Mouse (Mus musculus): ENCODE data around the gene Zmynd8.

Gene Zmynd8

DNA sequence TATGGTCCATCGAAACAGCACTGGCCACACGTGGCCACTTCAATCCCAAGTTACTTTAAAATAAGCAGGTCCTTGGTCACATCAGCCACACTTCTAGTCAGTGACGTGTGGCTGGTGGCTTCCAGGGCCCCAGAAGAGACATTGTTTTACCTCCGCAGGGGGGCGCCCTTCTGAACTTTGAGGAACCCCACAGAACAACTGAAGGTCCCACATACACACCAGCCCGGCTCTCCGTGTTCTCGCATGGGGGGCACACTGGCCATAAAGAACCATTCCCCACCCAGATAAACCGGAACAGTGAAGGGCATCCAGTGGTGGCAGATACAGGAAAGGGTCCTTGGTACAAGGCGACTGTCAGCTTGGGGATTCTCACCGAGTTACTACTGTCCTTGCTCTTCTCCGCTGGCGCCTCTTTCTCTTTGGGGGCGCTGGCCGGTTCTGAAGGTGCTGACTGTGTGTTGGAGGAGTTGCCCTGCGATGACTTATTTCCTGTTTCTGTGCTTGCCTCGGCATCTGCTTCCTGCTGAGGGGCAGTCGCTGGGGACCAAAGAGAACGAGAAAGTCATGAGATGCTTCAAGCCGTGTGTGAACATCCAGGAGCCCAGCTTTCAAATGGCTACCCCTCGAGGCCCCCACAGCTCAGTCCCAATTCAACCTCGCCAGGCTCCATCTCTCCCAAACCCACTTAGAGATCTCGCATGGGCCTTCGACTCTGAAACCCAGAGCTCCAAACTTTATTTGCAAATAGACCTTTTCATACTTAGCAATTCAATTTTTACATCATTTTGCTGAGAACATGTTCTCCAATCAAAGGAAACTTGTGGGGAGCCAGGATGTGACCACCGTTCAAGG is 106.2 kb downstream of the Zmynd8 start:
- DNase-seq = no peak

DNA sequence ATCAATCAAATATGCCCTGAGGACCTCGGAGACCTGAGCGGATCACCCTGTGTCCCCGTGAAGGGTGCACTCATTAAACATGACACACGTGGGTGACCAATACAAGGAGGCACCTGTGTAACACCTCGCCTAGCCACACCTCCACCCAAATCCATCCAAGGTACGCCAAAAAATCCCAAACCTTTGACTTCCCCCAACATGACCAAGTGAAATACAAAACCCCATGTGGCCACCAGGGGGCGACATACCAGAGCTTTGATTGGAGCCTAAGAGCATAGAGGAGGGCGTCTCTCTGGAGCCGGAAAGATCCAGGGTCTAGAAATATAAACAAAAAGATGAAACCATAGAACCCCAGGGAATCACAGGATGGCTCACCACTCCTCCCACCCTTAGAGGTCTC is 107.2 kb downstream of the Zmynd8 start:
- DNase-seq = no peak

GRCm38 (mm10) chr2:165791026-165791425 is 107.8 kb downstream of the Zmynd8 start:
- no peak for DNase-seq

DNA sequence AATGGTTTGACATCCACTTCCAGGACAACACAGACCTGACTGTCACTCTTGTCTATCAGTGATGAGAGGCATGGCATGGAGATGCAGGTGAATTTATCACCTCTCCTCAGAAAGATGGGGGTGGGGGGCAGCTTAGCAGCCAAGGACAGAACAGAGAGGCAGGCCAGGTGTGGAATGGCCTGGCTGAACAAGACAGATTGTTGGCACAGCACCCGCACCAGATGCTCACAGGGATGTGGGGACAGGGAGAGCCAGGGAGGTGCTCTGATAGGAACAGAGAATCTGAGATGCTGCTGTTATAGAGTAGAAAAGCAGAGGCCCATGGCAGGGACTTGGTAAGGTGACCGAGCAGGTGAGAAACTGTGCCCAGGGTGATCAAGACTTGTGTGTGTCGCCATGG is 109.1 kb downstream of the Zmynd8 start:
- DNase-seq = no peak

GRCm38 (mm10) chr2:165788796-165789195 is 110.0 kb downstream of the Zmynd8 start:
- DNase-seq = no peak

DNA sequence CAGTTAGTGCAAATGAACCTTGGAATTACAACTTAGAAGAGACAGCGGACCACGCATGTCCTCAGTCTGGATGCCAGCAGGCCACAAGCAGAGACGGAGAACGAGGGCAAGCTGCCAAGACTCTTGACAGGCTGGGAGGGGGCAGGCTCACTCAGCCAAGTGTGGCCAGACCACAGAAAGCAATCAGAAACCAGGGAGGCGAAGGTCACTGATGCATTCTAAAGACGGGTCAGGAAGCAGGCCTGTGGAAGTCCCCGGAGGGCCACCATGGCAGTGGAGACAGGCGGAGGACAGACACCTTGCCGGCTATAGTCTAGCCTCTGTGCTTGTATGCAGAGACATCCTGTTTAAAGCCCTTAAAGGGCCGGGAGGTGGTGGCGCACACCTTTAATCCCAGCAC is 110.8 kb downstream of the Zmynd8 start:
- peak; percentile 98 for DNase-seq

GRCm38 (mm10) chr2:165786467-165786866 is 112.3 kb downstream of the Zmynd8 start:
- no peak for DNase-seq

DNA sequence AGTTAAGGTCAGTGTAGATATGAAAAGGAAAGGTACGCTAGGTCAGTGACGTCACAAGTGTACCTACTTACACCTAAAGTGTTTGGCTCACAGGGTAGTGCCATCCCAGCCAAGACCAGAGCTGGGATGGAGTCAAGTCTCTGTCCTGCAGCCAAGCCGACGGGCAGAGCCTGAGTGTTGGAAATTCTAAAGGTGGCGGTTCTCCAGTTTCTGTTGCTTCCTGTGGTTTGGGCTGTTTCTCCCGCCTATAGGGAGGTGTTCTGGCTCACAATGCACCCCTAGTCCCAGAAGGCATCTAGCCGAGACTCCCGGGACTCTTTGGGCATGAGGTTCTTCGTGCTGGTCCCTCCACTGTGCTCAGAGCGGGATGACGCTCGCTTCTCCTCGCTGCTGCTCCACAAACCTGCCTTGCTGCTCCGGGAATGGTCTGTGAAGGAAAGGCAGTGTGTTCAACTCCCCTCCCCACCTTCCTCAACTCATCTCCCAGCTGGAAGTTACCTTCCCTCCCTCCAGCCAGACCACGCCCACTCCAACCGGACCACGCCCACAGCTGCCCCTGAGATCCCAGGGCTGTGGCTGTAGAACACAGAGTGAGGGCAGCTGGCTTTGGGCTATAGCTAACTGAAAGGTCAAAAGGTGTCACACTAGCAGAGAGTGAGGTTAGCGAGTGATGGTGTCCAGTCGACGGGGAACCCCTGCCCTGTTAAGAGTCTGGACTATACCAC is 113.3 kb downstream of the Zmynd8 start:
- no peak for DNase-seq

GRCm38 (mm10) chr2:165782324-165782723 is 116.5 kb downstream of the Zmynd8 start:
- DNase-seq = peak; percentile 96

GRCm38 (mm10) chr2:165778927-165779326 is 119.9 kb downstream of the Zmynd8 start:
- peak; percentile 94 for DNase-seq

DNA sequence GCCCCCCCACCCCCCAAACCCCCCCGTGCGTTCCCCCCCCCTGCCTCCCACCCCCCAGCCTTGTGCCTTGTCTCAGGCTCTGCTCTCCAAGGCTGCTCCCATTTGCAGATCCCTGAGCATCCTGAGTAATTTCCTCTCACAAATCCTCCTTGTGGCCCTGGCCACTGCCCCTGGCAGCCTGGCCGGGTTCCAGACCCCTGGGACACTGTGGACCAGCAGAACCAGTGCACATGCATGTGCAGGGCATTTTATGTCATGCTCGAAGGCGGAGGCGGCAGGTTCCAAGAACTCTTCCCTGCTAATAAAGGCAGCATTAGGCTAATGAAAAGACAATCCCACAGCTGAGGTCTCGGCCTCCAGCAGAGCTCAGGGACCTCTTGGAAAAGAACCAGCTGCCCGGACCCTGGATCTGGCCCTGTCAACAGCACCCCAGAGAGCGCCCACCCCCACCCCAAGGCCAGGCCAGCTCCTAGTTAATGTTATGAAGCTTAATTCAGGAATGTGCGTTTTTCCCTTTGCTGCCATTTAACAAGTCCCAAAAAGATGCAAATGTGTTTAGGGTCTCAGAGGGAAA is 129.4 kb downstream of the Zmynd8 start:
- DNase-seq = no peak

DNA sequence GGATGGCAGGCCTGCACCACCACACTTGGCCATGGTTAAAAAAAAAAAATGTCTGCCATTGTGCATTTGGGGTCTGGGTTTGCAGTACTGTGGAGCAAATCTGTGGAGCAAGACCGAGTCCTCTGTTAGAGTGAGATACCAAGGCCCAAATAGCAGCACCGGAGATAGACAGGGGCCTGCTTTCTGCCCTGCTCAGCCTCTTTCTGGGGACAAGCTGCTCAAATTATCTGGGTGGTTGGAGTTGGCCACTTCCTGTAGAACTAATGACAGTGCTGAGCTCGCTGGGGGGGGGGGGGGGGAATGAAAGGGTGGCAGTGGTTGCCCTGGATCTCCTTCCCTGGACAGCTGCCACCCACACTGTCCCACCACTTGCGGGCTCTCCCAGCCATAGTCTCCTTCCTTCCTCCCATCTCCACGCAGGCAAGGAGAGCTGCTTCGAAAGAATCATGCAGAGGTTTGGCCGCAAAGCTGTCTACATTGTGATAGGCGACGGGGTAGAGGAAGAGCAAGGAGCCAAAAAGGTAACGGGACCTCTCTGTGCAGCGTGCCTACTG is 129.9 kb downstream of the Zmynd8 start:
- no peak for DNase-seq

- no peak for DNase-seq
These were observed 139.3 kb downstream of the Zmynd8 start for GRCm38 (mm10) chr2:165759421-165759985.

DNA sequence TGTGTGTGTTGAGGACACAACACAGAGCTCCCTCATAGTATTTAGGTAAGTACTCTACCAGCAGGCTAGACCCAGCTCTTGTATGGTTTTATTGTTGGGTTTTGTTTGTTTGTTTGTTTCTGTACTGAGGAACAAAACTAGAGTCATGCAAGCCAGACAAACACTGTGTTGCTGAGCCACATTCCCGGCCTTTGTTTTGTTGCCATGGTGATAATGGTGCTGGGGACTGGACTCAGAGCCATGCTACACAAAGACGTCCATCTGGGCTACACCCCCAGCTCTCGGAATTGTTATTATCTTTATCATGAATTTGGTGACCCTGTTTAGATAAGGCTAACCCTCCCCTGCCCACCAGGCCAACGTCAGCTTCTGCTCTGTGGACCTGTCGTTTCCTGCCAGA is 140.3 kb downstream of the Zmynd8 start:
- DNase-seq = no peak

- no peak for DNase-seq
These were observed 141.0 kb downstream of the Zmynd8 start for GRCm38 (mm10) chr2:165757799-165758198.

DNA sequence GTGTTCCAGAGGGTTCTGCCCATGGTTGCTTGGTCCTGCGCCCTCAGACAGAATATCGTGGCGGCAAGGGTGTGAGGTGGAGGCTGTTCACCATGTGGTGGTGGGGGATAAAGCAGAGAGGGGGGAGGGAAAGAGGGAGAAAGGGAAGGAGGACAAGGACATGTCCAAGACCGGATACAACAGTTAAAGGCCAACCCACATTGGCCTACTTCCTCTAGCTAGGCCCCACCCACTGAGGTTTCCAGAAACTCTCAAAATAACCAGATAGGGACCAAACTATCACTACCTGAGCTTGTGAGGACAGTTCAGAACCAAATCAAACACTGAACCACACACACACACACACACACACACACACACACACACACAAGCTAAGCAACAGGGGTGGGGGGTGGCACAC is 146.1 kb downstream of the Zmynd8 start:
- no peak for DNase-seq

- peak; percentile 90 for DNase-seq
These were observed 147.7 kb downstream of the Zmynd8 start for GRCm38 (mm10) chr2:165751068-165751467.

GRCm38 (mm10) chr2:165748426-165748825 is 150.4 kb downstream of the Zmynd8 start:
- DNase-seq = no peak

- no peak for DNase-seq
These were observed 150.8 kb downstream of the Zmynd8 start for GRCm38 (mm10) chr2:165747975-165748374.

DNA sequence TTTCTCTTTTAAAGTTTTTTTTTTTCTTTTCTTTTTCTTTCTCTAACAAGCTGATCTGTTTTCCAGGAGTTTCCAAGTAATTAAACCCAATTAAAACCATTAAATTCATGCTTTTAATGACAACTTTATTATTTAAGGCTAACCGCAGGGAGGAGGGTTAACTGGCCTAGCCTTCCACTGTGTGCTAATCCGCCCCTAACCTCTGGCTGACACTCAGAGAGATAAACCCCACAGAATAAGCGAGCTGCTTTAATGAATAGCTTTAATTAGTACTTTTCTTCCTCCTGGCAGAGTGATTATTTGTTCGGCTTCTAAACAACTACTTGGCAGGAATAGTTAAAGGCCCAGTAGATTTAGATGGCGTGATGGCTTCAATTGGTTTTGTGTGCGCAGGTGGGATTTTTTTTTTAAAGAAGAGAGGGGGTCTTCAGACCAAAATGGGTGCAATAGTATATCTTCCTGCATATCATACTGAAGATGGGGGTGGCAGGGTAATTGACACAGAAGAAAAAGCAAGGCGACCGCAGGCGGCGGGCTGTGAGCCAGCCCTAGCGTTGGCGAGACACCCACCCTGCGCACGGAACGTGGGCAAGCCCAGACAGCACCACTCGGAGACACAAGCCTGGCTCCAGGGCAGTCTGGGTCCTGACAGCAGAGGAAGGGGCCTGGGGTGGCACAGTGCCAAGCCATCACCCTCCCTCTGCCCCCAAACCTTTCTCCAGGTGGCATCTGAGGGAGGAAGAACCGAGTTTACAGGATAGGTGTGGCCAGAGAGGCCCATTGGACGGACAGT is 153.3 kb downstream of the Zmynd8 start:
- no peak for DNase-seq

DNA sequence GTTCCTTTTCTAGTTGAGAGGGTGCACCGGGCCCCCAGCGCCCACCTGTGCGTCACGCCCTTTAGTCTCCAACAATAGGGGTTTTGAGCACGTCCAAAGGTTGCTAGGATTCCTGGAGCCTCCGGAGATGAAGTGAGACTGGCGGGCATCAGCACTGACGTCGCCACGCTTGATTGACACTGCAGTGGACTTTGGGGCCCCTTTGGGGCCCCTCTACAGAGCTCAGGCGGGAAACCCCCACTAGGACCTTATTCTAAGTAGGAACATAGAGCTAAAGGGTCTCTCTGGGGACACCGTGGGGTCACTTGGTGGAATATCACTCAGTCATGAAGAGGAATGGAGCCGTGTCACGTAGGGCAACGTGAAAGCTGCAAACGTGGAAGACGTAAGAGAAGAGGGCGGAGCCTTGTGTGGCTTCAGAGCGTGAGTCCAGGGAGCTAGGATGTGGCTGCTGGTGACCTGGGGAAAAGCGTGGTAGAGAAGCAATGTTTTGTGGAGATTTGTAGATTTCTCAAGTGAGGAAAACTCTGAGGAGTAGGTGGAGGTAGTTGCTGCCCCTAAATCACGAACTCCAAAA is 156.5 kb downstream of the Zmynd8 start:
- no peak for DNase-seq

DNA sequence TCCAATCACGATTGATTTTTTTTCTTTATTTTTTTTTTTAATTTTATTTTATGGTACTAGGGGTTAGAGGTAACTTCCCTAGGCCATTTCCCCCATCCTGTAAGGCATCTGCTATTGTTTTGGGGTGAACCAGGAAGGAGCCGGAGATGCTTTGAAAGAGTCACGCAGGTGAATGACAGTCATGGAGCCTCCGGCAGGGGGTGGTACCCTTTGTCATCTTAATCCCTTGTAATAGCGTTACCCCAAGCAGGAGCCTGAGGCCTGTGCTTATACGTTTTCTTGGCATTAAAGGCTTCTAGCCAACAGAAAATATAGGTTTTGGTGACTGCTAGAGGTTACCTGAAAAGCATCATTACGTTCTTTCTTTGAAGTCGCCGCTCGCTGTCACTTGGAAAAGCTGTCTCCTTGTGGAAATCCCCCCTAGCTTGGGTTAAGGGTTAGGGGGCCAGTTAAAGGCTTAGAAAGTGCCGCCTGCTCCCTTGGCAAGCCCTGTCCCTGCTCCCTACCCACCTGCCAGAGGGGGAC is 157.2 kb downstream of the Zmynd8 start:
- DNase-seq = no peak

Data from heart, adult 11 months (tissue).